Mouse (Mus musculus) megakaryocyte, embryonic 14.5 days (primary cell): ENCODE measurements at regions not wholly inside any gene's neighbourhood (a gene's known extent, or its start where the extent isn't known, plus 50 kb on each side); places are given as distances from the start of the nearest gene placed in this dataset.

Experiments
- FLI1 ChIP-seq: IDR thresholded peaks from 2 replicates; pipeline ENCODE4 v1.6.1; 2012; ENCODE audit warnings: low read length, inconsistent platforms, mixed read lengths
- GATA1 ChIP-seq: IDR thresholded peaks from 3 replicates; pipeline ENCODE4 v1.6.1; 2012; ENCODE audit warnings: mixed read lengths, low read length, inconsistent platforms, borderline replicate concordance

DNA sequence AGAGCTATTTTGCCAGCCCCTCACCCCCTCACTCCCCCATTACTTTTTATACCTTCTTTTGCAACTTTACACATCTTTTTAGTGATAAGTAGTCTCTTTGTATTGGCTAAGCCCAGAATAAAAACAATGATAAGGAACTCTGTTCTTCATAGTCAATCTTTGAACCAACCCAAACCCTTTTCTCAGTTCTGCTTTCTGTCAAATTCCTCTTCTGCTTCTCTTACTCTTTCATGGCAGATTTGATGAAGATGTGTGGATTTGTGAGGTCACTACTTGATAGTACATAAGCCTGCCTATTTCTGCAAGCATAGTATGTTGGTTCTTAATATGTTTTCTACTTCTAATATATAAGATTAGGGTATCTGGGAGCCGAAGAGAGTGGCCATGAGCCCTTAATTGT, 156.6 kb downstream of the Phlda1 start:
- TF ChIP-seq GATA1: no peak
- no peak for TF ChIP-seq FLI1
